10 mouse cellular contexts compared by ENCODE assay signal in genomic region chr2:163641681-163642080, GRCm38 (mm10). TPM values are rescaled to one million over a fixed set of nuclear protein-coding genes. Genes with fewer than 3 reads are reported as not detected.
DNase-seq lines count a peak whose midpoint lies in the region; ATAC-seq and TF ChIP-seq lines count a peak whose summit lies in the region.
"Had no signal": no experiment of that assay in that cellular context is flagged by ENCODE, and none has a peak within 500 bp of the region (broad histone marks: within the 10 kb centered on the region; RNA-seq: fewer than 3 reads in every experiment).

No protein-coding gene starts in this region.

- no peak for TF ChIP-seq POLR2A in cerebellum, adult 2 months (IDR thresholded peaks at IDR 0.05; ENCODE audit: borderline replicate concordance, insufficient read depth, low read length)
- no peak for TF ChIP-seq POLR2A in bone marrow, adult 2 months (IDR thresholded peaks at IDR 0.05; ENCODE audit: borderline replicate concordance, control insufficient read depth, low read depth, low read length)

- no peak overlapping the region for H3K4me3 ChIP-seq in cerebellum, adult 2 months (replicated peaks; ENCODE audit: insufficient read depth, low read depth, low read length)
- peak overlapping the region; percentile 46 for H3K4me3 ChIP-seq in bone marrow, adult 2 months (replicated peaks; ENCODE audit: control insufficient read depth, low read depth, low read length)
- H3K4me3 ChIP-seq in liver, embryonic 11.5 days (ENCODE audit: low read depth, low read length), result peak overlapping the region; percentile 37
- H3K4me3 ChIP-seq: midbrain, embryonic 10.5 days had no signal

- H3K4me1 ChIP-seq in cerebellum, adult 2 months (ENCODE audit: control insufficient read depth, insufficient read depth, low read length), result peaks cover 15% of the 10 kb centered on the region
- H3K4me1 ChIP-seq in bone marrow, adult 2 months (ENCODE audit: control insufficient read depth, insufficient read depth, low read length), result peaks cover 2% of the 10 kb centered on the region; the same call in 1 of the 2 replicates
- H3K4me1 ChIP-seq in liver, embryonic 11.5 days (replicated peaks; ENCODE audit: control insufficient read depth, insufficient read depth, low read length), result peaks cover 62% of the 10 kb centered on the region

- peak overlapping the region; percentile 79 for H3K4me2 ChIP-seq in liver, embryonic 11.5 days

- H3K9ac ChIP-seq in liver, embryonic 11.5 days (ENCODE audit: low read depth, low read length), result peak overlapping the region; percentile 59
- H3K9ac ChIP-seq: hindbrain, embryonic 14.5 days had no signal

- H3K36me3 ChIP-seq in liver, embryonic 11.5 days (ENCODE audit: control insufficient read depth, insufficient read depth, low read length), result peaks cover 16% of the 10 kb centered on the region; the same call in 1 of the 2 replicates

- TF ChIP-seq CTCF in cerebellum, adult 2 months (IDR thresholded peaks at IDR 0.05; ENCODE audit: borderline replicate concordance, insufficient read depth, low read depth, low read length), result no peak
- no peak for TF ChIP-seq CTCF in bone marrow, adult 2 months (IDR thresholded peaks at IDR 0.05; ENCODE audit: control insufficient read depth, insufficient read depth, low read length)

- no peaks in the 10 kb centered on the region for H3K27me3 ChIP-seq in cerebellum, adult 2 months (ENCODE audit: control insufficient read depth, insufficient read depth, low read length)
- no peaks in the 10 kb centered on the region for H3K27me3 ChIP-seq in liver, embryonic 11.5 days (replicated peaks; ENCODE audit: control insufficient read depth, insufficient read depth, low read length)

- H3K9me3 ChIP-seq in liver, embryonic 11.5 days (ENCODE audit: control insufficient read depth, low read length), result no peaks in the 10 kb centered on the region
- H3K9me3 ChIP-seq: midbrain, embryonic 10.5 days had no signal

- peak overlapping the region; percentile 46; the same call in 1 of the 2 replicates for H3K27ac ChIP-seq in cerebellum, adult 2 months (ENCODE audit: insufficient read depth, low read length)
- H3K27ac ChIP-seq in bone marrow, adult 2 months (ENCODE audit: control insufficient read depth, insufficient read depth, low read depth, low read length, poor library complexity), result peak overlapping the region; percentile 82
- H3K27ac ChIP-seq in liver, embryonic 11.5 days (ENCODE audit: low read depth, low read length), result peak overlapping the region; percentile 98
- H3K27ac ChIP-seq: hindbrain, embryonic 14.5 days; midbrain, embryonic 10.5 days had no signal

- 69% methylated on average over 3 of the region's 3 CpGs for WGBS in cerebellum, adult 2 months
- 7% methylated on average over 3 of the region's 3 CpGs for WGBS in bone marrow, adult 2 months
- 29% methylated on average over 3 of the region's 3 CpGs for WGBS in liver, embryonic 11.5 days

- DNase-seq in cerebellum, adult 2 months, result no peak
- no peak for DNase-seq in cerebellum, adult 8-10 months
- peak; percentile 48 for DNase-seq in kidney, postnatal 10 days
- DNase-seq in kidney, postnatal 36 days, result no peak
- no peak for DNase-seq in liver, embryonic 11.5 days (ENCODE audit: low spot score)
- no peak for DNase-seq in spleen, adult 18-20 months
- DNase-seq in cerebellum, adult 9-10 months, result no peak

- no peak for ATAC-seq in liver, embryonic 11.5 days (replicated peaks; ENCODE audit: low FRiP score)

RNA-seq across cellular contexts. Expression of gene Serinc3, which starts 3.2 kb away (rescaled TPM):
- 162 and 179 TPM in 2 replicates for polyA plus RNA-seq in cerebellum, adult 2 months (2012; rRNA removed)
- polyA plus RNA-seq in bone marrow, adult 2 months (2011; ENCODE audit: insufficient read depth, insufficient read length, low replicate concordance, missing spikeins), result 328 and 366 TPM in 2 replicates
- 116 TPM in 2 replicates for polyA plus RNA-seq in liver, embryonic 11.5 days (2014; fragmentation: Nextera tagmentation; extraction: Ambion mirVana)

RNA-seq across cellular contexts. Expression of gene Pkig, which starts 16.5 kb away (rescaled TPM):
- polyA plus RNA-seq in cerebellum, adult 2 months (2012; rRNA removed), result 49.6 and 57.4 TPM in 2 replicates
- 109 and 152 TPM in 2 replicates for polyA plus RNA-seq in bone marrow, adult 2 months (2011; ENCODE audit: insufficient read depth, insufficient read length, low replicate concordance, missing spikeins)
- polyA plus RNA-seq in liver, embryonic 11.5 days (2014; fragmentation: Nextera tagmentation; extraction: Ambion mirVana), result 178 and 186 TPM in 2 replicates

RNA-seq across cellular contexts. Expression of gene Ttpal, which starts 39.6 kb away (rescaled TPM):
- 23.7 and 28.0 TPM in 2 replicates for polyA plus RNA-seq in cerebellum, adult 2 months (2012; rRNA removed)
- polyA plus RNA-seq in bone marrow, adult 2 months (2011; ENCODE audit: insufficient read depth, insufficient read length, low replicate concordance, missing spikeins), result 11.5 and 19.8 TPM in 2 replicates
- polyA plus RNA-seq in liver, embryonic 11.5 days (2014; fragmentation: Nextera tagmentation; extraction: Ambion mirVana), result 26.1 and 29.2 TPM in 2 replicates

Comparison
In these comparisons a context has a peak if more than half of its experiments do, and no peak if none do; other contexts are left out.
1. H3K27ac ChIP-seq: peak in every context shown above with its lines; median percentile 98 in liver, embryonic 11.5 days; 82 in bone marrow, adult 2 months; 46 in cerebellum, adult 2 months.